Mouse (Mus musculus) limb, embryonic 10.5 days (tissue): ENCODE measurements around the gene Lrrc74b. TPM values are rescaled to one million over a fixed set of nuclear protein-coding genes. Genes with fewer than 3 reads are reported as not detected.
"Not testable (repeated sequence)": the region's sequence is repeated elsewhere in the genome, so short reads cannot be mapped to it uniquely, and the experiment has no call there.

Experiments used
- DNase-seq: peaks from one replicate; pipeline ENCODE4 v3.0.0-alpha.2; 2017; ENCODE audit warnings: low spot score
- H3K27ac ChIP-seq: fragments of 300-500 bp; sonication (generic); 2 replicates; pipeline ENCODE4 v1.5.1; 2016; ENCODE audit warnings: mild to moderate bottlenecking
- H3K27me3 ChIP-seq: fragments of 300-500 bp; sonication (generic); 2 replicates; pipeline ENCODE4 v1.6.1; 2016; ENCODE audit warnings: low read depth, mild to moderate bottlenecking; ENCODE audit not compliant: poor library complexity, severe bottlenecking
- H3K36me3 ChIP-seq: fragments of 300-500 bp; sonication (generic); 2 replicates; pipeline ENCODE4 v1.6.1; 2016; ENCODE audit warnings: mild to moderate bottlenecking, moderate library complexity
- H3K4me1 ChIP-seq: fragments of 300-500 bp; sonication (generic); 2 replicates; pipeline ENCODE4 v1.6.1; 2016
- H3K4me3 ChIP-seq: fragments of 300-500 bp; sonication (generic); 2 replicates; pipeline ENCODE4 v1.5.1; 2016; ENCODE audit warnings: mild to moderate bottlenecking, moderate library complexity
- H3K9me3 ChIP-seq: fragments of 300-500 bp; sonication (generic); replicated peaks from 2 replicates; pipeline ENCODE4 v1.6.1; 2016; ENCODE audit warnings: mild to moderate bottlenecking
- WGBS: fragments of 180-500 bp; shearing (Covaris S2); methylation state at CpG from one replicate; pipeline ENCODE4 v1.1.7; 2016; 5-methylcytosine and 5-hydroxymethylcytosine counted together
- polyA plus RNA-seq: library from polyadenylated mRNA; unstranded; fragments of >200 nt; fragmentation: Nextera tagmentation; extraction: Ambion mirVana; gene quantifications from 2 replicates; pipeline ENCODE4 v1.2.1, GENCODE M21; 2016

Gene Lrrc74b
- polyA plus RNA-seq, 1 experiment from 2014 or later = not detected

DNA sequence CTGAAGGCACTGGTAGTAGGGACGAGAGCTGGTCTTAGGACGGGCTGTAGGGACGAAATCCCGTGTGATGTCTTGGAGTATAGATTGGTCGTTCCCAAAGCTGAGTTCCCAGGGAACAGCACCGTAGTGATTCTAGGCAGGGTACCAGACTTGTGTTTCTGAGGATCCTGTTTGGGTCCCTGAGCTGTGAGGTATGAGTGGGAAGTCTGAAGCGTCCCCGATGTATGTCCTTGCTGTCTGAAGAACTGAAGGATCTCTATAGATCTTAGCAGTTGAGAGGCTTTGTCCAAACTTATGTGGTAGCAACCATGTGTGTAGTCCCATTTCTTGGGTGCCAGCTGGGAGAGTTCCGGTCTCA is 51.8 kb downstream of the Lrrc74b start:
- no peak for DNase-seq
- peak overlapping the region; percentile 92 for H3K27ac ChIP-seq
- peak overlapping the region; percentile 67 for H3K4me3 ChIP-seq
- H3K4me1 ChIP-seq = peaks cover 12% of the 10 kb centered on the region
- WGBS = 14% methylated on average over 9 of the region's 9 CpGs
- no peaks in the 10 kb centered on the region for H3K9me3 ChIP-seq
- H3K36me3 ChIP-seq = peaks cover 33% of the 10 kb centered on the region
- H3K27me3 ChIP-seq = no peaks in the 10 kb centered on the region

DNA sequence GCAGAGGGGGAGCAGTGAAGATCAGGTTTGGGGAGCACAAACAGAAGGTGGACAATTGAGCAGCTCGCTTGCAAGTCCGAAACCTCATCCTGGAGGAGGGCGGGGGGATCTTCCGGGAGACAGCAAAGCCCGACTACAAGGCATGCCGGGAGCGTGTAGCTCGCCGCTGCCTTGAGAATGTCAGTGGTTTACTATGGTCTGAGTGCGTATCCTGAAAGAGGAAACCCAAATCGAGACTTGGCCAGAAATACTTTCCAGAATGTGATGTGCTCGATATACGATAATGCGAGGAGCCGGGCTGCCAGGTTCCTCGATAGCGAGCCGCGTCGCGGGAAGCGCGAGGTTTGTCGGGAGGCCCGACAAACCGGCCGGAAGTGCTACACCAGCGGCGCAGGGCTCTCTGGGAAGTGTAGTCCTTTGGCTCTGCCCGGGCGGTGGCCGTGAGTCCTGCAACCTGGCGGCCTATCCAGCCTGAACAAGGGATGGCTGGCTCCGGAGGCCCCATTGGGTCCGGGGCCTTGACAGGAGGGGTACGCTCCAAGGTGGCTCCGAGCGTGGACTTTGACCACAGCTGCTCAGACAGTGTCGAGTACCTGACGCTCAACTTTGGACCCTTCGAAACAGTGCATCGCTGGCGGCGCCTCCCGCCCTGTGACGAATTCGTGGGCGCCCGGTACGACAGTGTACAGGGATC is 52.4 kb downstream of the Lrrc74b start, which contains the start of gene Lztr1:
TSS of gene Lztr1 (plus strand) at position 143 of the 694 bp plus-strand sequence.
- peak; percentile 94 for DNase-seq
- under 1% methylated on average over 50 of the region's 50 CpGs for WGBS
- Histone ChIP-seq H3K36me3 (peaks cover 27% of the 10 kb centered on the region), H3K9me3 (no peaks in the 10 kb centered on the region), H3K27ac (peak within 1 kb of the TSS; percentile 92), H3K4me1 (peaks cover 12% of the 10 kb centered on the region), H3K4me3 (peak within 1 kb of the TSS; percentile 67), H3K27me3 (no peaks in the 10 kb centered on the region)

DNA sequence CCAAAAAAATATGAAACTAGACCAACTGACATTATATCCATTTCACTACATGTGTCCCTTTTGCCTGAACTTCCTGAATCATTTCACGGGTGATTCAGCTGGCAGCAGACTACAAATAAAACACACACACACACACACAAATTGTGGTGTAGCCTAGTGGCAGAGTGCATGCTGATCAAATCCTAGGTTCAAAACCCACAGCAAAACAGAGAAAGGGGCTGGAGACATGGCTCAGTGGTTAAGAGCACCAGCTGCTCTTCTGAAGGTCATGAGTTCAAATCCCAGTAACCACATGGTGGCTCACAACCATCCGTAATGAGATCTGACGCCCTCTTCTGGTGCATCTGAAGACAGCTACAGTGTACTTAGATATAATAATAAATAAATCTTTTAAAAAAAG is 53.0 kb downstream of the Lrrc74b start:
- H3K4me3 ChIP-seq = peak overlapping the region; percentile 67
- peaks cover 12% of the 10 kb centered on the region for H3K4me1 ChIP-seq
- peak overlapping the region; percentile 92 for H3K27ac ChIP-seq
- DNase-seq, H3K27me3 ChIP-seq, H3K9me3 ChIP-seq: not testable (repeated sequence)
- 34% methylated on average over 3 of the region's 3 CpGs for WGBS
- H3K36me3 ChIP-seq = peaks cover 21% of the 10 kb centered on the region

DNA sequence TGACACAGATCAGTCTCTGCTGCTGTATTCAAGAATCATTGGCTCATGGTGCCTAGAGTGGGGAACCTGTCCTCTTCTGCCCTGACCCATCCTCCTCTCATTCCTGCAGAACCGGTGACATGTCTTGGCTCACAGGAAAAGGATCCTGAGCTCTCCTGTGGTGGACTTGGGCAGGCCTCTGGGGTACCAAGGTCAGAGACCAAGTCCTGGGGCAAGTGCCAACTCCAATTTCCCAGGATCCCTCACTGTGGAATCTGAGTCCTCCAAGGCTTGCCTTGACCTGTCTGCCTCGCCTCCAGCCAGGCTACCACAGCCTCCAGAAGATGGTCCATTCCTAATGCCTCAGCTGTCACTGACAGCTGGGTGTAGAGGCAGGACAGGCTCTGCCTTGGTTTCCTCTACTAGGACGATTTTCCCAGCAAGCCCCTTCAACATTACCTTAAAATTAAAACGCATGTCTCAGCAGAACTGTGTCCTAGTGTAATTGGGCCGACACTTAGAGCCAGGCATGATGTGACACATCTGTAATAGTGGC is 54.0 kb downstream of the Lrrc74b start:
- no peak overlapping the region for H3K4me3 ChIP-seq
- peaks cover 11% of the 10 kb centered on the region for H3K36me3 ChIP-seq
- WGBS = 89% methylated on average over 5 of the region's 5 CpGs
- H3K4me1 ChIP-seq = peaks cover 12% of the 10 kb centered on the region
- H3K9me3 ChIP-seq = no peaks in the 10 kb centered on the region
- DNase-seq = no peak
- H3K27me3 ChIP-seq = no peaks in the 10 kb centered on the region
- no peak overlapping the region for H3K27ac ChIP-seq

DNA sequence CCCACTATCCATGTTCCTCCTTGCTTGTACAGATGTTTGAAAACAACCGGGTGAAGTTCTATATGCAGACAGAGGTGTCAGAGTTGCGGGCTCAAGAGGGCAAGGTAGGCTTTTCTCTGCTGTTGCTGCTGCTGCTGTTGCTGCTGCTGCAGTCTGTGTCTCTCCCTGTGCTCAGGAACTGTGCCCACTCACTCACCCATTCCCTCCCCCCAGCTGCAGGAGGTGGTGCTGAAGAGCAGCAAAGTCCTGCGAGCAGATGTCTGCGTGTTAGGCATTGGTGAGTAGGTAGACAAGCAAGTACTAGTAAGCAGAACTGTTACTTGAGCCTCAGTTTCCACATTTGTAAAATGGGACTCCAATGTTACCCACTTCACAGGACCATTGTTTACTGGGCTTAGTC is 58.4 kb downstream of the Lrrc74b start:
- no peaks in the 10 kb centered on the region for H3K9me3 ChIP-seq
- H3K4me1 ChIP-seq = peaks cover 9% of the 10 kb centered on the region
- no peak overlapping the region for H3K4me3 ChIP-seq
- H3K27me3 ChIP-seq = no peaks in the 10 kb centered on the region
- WGBS = 75% methylated on average over 4 of the region's 4 CpGs
- DNase-seq = no peak
- H3K27ac ChIP-seq = no peak overlapping the region
- H3K36me3 ChIP-seq = no peaks in the 10 kb centered on the region

DNA sequence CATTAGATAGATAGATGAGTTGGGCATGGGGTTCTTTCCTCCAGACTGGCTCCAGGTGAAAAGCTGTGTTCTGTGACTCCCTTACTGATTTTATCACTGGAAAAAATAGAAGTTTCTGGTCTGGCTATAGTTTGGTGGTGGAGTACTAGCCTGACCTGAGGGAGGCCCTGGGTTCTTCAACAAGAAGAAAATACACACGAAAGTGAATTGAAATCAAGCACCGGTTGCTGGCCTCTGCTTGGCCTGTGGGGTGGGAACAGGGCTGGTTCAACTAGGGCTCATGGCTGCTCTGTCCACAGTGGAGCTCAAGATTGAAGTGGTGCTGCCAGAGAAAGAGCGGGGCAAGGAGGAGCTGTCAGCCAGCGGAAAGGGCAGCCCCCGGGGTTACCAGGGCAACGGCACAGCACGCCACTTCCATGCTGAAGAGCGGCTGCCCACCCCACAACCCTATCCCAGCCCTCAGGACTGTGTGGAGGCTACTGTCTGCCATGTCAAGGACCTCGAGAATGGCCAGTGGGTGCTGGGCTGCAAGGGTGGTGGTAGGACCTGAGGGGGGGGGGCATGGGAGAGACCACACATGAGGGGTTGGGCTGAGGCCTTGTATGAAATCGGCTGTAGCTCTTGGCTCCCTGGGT is 61.7 kb downstream of the Lrrc74b start:
- WGBS = 36% methylated on average over 10 of the region's 10 CpGs
- H3K27ac ChIP-seq = peak overlapping the region; percentile 17; the same call in 1 of the 2 replicates
- peak; percentile 58 for DNase-seq

DNA sequence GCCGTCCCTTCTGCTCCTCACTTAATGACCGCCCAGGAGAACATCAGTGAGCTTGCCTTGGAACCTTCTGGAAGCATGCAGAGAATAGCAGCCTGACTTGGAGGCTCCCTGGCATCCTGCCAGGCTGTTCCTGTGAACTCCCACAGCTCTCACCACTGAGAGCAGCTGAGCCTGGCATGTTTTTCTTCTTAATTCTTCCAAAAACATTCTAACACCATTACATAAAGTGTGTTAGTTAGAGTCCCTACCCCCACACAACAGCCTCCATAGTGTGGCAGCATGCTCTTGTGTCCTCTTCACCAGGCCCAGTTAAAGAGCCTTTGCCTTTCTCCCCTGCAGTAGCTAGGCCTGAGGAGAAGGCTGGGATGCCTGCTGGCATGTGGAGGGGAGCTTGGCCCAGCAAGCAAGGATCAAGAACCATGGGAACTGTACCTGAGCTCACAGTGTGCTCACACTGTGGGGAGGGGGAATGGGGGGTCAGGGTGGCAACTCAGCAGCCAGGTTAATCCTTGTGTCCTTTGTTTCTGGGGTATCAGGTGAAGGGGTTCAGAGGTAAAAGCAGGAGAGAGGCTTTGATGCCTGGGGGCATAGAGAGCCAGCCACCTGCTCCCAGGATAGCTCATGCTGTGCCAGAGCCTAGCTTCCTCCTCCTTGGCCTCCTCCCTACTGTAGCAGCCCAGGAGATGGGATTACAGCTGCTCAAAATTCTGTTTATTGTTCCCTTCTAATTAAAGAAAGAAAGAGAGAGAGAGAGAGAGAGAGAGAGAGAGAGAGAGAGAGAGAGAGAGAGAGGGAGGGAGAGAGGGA is 64.3 kb downstream of the Lrrc74b start:
- no peak for DNase-seq
- Histone ChIP-seq H3K9me3 (no peaks in the 10 kb centered on the region), H3K36me3 (no peaks in the 10 kb centered on the region), H3K27ac (no peak overlapping the region), H3K27me3 (peaks cover 4% of the 10 kb centered on the region; the same call in 1 of the 2 replicates), H3K4me3 (no peak overlapping the region), H3K4me1 (peaks cover 12% of the 10 kb centered on the region)
- WGBS = 68% methylated on average over 2 of the region's 2 CpGs

More for the DNA sequence above, 61.7 kb downstream of the Lrrc74b start:
- Histone ChIP-seq H3K36me3 (no peaks in the 10 kb centered on the region), H3K9me3 (no peaks in the 10 kb centered on the region), H3K4me3 (0 out of 2 replicates have a peak overlapping the region, but pooled peaks have one; percentile 4), H3K4me1 (peaks cover 12% of the 10 kb centered on the region), H3K27me3 (no peaks in the 10 kb centered on the region)

Other genes with a start within 250 kb of the Lrrc74b start
- 0.06 and 0.14 TPM in 2 replicates for gene Serpind1, start 229.9 kb downstream of the Lrrc74b start, polyA plus RNA-seq
- 8.5 and 11.7 TPM in 2 replicates for gene Snap29, start 155.3 kb downstream of the Lrrc74b start, polyA plus RNA-seq
- 30.1 and 37.6 TPM in 2 replicates for gene Pi4ka, start 154.9 kb downstream of the Lrrc74b start, polyA plus RNA-seq
- gene Crkl, start 109.3 kb downstream of the Lrrc74b start, polyA plus RNA-seq = 83.6 and 84.0 TPM in 2 replicates
- gene Aifm3, start 71.6 kb downstream of the Lrrc74b start, polyA plus RNA-seq = 0.85 and 1.2 TPM in 2 replicates
- 78.2 and 89.8 TPM in 2 replicates for gene Lztr1, start 52.6 kb downstream of the Lrrc74b start, polyA plus RNA-seq
- 47.8 and 58.9 TPM in 2 replicates for gene Thap7, start 30.1 kb downstream of the Lrrc74b start, polyA plus RNA-seq
- 0.08 TPM in 1 of 2 replicates, not detected in the other for gene P2rx6, start 638 bp upstream of the Lrrc74b start, polyA plus RNA-seq
- 0.44 and 0.81 TPM in 2 replicates for gene Slc7a4, start 22.0 kb upstream of the Lrrc74b start, polyA plus RNA-seq
- 74.3 and 74.4 TPM in 2 replicates for gene Smpd4, start 58.1 kb upstream of the Lrrc74b start, polyA plus RNA-seq
- gene Ccdc74a, start 85.2 kb upstream of the Lrrc74b start, polyA plus RNA-seq = 6.0 and 8.7 TPM in 2 replicates
- gene Med15, start 171.6 kb upstream of the Lrrc74b start, polyA plus RNA-seq = 53.2 and 55.1 TPM in 2 replicates
- 70.4 and 81.3 TPM in 2 replicates for gene Klhl22, start 198.4 kb upstream of the Lrrc74b start, polyA plus RNA-seq
- gene Scarf2, start 236.0 kb upstream of the Lrrc74b start, polyA plus RNA-seq = 16.8 and 24.5 TPM in 2 replicates